Mouse (Mus musculus): Measurements from ENCODE around the gene Med9.
"Not testable (repeated sequence)": the region's sequence is repeated elsewhere in the genome, so short reads cannot be mapped to it uniquely, and the experiment has no call there.

Gene Med9

DNA sequence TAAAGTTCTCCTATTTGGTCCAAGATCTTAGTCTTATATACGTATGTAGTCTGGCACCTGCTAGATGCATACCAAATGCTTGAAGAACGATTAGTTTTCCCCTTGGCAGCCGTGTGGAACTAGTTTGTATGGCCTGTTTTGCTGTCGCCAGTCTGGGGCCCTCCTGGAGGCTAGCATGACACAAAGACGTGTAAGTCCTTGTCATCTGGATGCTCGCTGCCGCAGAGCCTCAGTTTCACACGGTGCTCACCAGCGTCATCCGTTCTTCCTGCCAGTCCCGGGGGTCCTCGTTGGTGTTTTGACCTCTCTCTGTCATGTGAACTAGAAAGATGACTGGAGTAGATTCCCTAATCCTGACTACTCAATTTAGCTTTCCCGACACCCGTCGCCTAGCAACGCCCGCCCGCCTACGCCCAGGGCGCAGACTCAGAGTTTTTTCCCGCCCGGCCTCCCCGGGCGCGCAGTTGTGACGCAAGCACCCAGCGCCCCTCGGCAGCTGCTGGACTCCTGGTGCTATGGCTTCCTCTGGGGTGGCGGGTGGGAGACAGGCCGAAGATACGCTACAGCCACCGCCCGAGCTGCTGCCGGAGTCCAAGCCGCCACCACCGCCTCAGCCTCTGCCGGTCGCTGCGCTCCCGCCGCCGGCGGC lies at the start of gene Med9:
Gene Med9 (plus strand): TSS at position 455 of the 649 bp plus-strand sequence.
- peak; percentile 93 to 95 for DNase-seq

DNA sequence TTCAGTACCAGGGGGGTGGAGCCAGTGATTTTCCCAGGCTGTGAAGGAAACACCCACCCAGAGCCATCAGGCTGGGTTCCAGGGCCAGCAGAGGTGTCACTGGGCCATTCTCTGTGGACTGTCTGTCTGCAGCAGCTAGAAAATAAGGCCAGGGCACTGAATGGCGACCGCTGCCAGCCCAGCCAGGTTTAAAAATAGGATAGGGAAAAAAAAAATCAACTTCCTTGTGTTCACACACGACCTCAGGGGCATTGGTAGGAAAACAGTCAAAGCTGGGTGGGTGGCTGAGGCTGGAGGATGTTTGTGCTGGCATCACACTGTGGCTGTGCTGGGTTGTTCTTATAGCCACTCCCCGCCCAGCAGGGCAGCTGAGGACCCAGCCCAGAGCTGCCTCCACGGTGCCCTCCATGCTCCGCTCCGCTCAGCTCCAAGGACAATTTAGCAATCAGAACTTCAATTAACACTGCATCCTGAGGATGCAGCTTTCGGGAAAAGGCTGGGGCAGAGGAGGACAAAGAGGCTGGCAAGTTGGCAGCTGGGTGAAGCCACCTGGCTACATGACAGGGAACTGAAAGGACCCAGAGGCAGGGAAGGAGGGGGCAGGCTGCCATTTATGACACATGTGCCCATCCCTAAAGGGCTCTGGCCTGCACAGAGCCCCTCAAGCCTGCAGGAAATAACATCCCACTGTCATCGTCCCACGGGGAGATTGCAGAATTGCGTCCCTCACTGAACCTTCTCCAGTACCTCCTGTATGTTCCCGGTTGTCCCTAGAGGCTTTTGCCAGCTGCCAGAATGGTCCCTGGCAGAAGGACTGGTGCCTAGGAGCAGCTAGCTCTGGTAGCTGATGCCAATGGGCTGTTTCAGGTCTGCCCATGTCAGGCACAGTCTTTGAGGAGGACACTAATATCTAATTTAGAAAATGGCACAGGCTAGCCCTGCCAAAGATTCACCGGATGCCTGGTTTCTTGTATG lies 48.0 kb upstream of the Med9 start:
- DNase-seq: peak; percentile 46 to 71

DNA sequence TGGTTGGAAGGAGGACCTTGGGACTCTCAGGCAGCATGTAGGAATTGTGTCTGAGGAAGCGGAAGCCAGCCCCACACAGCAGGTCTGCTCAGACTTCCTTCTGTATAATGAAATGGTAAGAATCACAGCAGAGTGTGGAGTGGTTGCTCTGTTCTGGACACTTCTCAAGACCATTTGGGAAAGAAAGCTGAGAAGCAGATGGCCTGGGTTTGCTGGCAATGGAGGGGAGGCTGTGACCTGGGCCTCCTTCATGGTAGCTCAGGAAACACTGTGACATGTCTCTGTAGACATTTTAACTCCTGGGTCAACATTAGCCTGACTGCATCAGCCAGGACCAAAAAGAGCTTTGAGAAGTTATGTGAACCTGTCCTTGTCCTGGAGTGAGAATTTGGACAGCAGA lies 47.0 kb upstream of the Med9 start:
- DNase-seq: peak; percentile 31 to 55

DNA sequence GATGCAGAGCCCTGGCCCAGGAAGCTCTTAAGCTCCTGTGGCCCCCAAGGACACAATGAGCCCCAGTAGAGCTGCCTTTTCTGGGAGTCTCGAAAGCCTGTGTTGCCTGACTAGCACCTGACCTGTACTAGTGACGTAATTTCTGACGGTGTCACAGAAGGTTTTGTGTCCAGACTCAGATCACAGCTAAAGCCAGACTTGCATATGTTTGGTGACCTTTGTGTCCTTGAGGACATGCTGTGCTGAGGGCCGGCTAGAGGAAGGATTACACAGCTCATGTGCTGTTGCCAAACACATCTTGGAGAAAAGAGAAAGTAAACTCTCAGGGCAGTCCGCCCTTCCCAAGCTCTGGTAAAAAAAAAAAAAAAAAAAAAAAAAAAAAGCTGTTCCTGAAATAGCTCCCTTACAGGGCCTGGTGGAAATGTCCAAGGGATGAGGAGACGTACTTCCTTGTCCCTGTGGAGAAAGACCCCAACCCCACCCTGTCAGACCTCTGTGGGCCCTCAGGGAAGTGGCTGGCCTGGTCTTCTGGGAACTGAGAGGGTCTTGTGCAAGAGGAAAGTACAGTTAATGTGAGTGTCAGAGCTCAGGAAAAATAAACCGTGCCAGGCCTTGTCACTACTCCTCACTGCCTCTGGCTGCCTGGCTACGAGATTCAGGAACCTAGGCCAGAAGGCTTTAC lies 45.8 kb upstream of the Med9 start:
- DNase-seq: no peak

DNA sequence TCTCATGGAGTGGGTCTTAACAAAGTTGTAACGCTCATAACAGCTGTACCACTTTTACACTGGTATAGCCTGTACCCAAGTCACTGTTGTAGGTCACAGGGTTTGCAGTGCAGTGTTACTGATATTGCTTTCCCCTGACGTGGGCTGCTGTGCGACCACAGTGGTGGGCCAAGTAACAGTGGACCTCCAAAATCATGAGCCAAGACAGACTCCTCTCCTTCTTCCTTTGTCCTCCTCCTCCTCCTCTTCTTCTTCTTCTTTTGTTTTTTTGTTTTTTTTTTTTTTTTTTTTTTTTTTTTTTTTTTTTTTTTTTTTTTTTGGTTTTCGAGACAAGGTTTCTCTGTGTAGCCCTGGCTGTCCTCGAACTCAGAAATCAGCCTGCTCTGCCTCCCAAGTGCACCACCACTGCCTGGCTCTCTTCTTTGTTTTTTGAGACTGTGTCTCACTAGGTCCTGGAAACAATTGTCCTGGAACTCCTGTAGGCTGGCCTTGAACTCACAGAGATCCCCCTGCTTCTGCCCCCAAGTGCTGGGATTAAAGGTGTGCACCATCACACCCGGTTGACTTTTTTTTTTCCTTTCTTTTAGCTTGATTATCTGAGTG lies 41.4 kb upstream of the Med9 start:
- DNase-seq: no peak

DNA sequence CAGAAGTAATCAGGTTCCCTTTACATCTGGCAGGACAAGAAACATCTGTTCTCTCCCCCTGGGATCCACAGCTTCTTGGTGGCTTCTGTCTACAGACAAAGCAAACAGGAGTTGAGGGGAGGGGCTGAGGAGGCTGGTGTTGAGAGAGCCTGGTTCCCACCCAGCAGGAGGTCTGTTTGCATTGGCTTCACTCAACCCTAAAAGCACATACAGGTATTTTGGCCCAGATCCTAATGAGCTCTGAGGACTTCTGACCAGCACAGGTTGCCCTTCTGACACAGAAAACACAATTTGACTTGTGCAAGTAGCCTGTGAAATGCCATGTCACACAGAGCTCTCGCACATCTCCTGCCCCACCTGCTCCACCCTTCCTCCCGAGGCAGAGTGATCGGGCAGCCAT lies 39.6 kb upstream of the Med9 start:
- DNase-seq: no peak

DNA sequence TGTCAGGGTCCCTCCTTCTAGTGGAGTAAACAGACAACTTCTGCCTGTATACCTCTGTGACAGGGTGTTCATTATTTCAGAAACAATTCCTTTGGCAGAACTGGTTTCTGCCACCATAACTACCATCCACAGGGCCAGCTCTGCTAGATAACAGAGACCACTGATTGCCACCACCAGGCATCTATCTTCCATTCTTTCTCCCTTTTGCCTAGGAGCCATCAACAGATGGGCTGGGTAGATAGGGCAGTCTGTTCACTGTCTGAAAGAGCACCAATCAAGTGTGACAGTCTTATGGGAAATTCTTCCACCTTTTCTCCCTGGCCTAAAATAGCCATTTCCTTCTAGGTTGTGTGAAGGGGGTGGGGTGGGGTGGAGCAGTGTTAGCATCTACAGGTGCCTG lies 37.4 kb upstream of the Med9 start:
- no peak for DNase-seq

DNA sequence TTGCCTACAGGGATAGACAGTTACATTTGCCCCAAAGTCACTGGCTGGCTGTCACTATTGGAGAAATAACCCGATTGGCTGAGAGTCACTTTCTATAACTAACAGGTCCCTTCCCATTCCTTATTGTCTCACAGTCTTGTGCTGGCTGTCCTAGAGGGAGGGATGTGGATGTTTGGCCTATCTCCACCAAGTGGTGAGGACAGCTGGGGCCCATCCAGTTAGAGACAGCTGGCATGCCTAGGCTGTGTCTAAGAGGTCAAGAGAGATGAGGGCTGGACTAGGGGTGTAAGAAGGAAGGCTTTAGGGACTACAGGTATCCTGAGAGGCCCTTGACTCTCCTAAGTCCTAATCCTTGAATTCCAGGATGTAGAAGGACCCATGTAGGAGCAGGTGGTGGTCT lies 36.5 kb upstream of the Med9 start:
- DNase-seq: no peak

DNA sequence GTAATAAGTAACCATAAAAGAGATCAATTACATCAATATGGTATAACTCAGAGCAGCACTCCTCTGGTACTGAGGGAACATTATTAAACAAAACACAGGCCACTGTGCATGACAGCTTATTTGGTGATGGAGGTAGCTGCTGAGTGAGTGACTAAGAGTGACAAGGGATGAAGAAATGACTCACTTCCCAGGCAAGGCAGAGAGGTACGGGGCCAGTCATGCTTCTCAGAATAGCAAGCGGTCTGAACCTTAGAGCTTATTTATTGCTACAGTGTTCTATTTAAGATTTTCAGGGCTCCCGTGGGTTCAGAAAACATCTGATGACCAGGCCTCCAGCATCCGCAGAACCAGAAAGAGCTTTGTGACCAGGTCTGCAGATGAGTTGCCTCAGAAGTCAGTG lies 34.3 kb upstream of the Med9 start:
- DNase-seq: no peak

DNA sequence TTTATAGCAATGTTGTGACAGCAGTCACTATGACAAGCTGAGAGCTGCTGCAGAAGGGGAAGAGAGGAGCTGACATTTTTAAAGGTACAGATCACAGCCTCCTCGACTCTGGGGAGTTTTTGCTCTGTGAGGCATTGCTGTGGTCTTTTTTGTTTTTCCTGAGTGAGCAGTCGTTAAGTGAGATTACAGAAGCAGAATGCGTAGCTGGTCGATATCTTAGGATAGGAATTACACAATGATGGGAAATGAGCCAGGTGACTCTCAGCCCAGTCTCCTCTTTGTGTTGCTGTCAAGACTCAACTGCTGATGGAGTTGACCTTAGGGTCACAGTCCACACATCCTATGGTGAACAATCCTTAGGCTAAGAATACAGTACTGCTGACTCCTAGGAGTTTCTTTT lies 30.0 kb upstream of the Med9 start:
- DNase-seq: no peak

DNA sequence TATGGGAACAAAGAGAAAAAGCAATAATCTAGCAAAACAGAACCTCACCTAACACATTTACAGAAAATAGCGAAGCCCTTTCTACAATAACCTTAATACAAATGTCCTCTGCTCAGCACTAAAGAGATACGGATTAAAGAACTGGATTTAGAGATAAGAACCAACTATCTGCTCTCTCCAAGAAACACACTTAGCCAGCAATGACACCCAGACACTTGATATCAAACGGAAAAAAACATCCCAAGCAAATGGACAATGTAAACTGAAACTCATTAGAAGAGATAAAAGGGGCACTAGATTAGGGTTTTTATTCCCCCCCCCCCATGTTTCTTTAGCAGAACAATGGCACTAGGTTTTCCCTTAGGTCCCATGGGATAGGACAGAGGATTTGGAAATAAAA lies 28.6 kb upstream of the Med9 start:
- no peak for DNase-seq

DNA sequence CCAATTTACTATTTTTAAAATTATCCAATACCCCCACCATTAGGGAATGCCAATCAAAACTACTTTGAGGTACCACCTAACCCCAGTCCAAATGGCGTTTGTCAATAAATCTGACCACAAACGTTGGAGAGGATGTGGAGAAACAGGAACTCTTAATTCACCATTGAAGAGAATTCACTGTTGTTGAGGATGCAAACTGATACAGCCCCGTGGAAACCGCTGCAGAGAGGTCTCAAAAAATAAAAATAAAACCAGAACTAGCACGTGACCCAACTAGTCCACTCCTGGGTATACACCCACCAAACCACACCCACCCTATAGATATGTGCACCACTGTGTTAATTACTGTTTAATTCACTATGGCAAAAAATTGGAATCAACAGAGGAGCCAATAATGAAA lies 27.7 kb upstream of the Med9 start:
- DNase-seq: no peak

DNA sequence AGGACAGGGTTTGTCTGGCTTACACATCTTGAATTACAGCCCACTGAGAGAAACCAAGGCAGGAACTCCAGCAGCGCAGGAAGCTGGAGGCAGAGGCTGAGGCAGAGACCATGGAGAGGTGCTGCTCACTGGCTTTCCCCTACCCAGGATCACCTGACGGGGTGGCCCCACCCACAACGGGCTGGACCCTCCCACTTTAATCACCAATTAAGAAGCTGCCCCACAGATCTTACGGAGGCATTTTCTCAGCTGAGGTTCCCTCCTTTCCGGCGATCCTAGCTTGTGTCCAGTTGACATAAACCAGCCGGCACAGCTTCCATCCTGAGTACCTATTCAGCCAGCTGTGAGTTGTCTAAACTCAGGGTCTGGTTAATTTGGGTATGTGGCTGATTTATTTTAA lies 26.7 kb upstream of the Med9 start:
- no peak for DNase-seq

DNA sequence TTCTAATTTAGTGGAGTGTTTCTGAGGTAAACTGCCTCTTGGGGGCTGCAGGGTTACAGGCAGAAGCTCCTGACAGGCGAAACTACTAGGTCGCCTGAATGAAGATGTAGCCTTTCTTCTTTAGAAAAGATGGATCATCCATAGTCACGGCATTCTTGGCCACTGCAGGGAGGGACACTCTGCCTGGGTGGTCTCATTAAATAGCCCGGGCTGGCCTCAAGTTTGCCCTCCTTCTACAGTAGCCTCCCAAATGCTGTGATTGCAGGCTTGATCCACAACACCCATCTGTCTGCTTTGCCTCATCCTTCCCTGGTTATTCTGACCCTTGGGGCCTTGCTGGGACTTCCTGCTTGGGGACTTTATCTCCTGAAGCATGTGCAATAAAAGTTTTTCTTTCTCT lies 18.0 kb upstream of the Med9 start:
- no peak for DNase-seq

DNA sequence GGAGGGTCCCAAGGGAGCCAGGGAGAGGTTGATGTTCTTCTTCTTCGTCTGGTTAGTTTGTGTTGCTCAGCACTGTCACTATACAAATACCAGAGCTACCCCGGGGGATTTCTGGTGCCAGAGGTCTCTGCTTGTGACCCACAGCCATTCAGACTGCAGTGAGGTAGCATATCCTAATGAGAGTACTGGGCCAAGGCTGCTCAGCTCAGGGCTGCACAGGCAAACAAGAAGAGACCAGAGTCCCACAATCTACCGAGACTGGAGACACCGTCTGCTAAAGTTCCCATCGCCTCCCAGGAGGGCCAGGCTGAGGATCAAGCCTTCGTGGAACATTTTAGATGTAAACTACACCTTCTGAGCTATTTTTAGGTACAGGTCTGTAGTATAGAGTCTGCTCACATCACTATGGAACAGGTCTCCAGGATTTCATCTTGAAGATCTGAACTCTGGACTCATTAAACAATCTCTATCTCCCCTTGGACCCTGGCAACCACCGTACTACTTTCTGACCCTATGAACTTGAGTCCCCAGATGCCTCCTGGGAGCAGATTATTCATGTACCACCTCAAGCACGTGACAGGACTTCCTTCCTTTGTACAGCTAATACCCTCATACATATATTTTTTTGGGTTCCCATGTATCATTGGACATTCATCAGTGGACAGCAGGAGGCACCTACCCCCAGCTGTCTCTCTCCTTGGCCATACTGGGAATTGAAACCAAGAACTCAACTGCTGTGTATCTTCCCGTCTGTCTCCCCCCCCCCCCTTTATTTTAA lies 15.3 kb upstream of the Med9 start:
- no peak for DNase-seq

DNA sequence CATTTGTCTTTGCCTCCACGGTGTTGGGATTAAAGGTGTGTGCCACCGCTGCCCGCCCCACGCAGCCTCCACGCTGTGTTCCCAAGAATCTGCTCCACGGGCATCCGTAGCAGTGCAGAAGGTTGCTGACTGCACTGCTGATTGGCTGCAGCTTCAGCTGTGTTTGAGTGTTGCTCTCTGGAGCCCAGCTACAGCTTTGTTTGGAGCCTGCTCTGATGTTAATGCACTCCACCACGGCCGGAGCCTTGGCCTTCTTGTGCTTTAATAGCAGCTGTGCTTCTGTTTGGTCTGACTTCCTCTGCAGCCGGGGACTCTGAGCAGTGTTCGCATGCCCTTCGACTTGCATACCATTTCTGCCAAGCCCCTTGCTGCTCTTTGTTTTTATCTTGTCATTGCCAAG lies 14.1 kb upstream of the Med9 start:
- DNase-seq: no peak

DNA sequence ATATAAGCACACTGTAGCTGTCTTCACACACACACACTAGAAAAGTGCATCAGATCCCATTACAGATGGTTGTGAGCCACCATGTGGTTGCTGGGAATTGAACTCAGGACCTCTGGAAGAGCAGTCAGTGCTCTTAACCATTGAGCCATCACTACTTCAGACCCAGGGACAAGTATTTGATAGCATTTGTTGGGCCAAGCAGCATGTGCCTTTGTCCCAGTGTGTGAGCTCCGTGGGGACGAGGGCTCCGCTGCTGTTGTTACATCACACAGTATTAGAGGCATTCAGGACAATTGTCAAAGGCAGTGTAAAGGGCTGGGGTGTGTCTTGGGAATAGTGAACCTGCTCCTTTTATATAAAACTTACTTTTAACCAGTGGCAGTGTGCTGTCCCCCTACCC lies 11.0 kb upstream of the Med9 start:
- DNase-seq: no peak

DNA sequence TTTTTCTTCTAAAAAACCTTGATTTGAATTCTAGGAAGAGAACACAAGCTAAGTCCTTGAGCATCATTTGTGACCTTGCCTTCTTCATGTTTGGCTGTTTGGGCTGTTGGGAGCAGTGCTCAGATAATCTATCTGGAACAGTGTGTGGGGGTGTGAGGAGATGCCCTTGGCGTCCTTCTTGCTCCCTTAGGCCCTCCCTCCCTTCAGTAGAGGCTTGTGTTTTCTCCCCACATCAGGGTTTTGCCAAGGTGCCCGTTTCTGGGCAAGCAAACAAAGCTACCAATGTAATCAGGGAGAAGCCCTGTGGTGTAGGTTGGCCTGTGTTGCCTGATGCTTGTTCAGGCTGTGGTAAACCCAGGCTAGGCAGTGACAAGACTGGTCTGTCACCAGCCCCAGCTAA lies 10.4 kb upstream of the Med9 start:
- DNase-seq: no peak

DNA sequence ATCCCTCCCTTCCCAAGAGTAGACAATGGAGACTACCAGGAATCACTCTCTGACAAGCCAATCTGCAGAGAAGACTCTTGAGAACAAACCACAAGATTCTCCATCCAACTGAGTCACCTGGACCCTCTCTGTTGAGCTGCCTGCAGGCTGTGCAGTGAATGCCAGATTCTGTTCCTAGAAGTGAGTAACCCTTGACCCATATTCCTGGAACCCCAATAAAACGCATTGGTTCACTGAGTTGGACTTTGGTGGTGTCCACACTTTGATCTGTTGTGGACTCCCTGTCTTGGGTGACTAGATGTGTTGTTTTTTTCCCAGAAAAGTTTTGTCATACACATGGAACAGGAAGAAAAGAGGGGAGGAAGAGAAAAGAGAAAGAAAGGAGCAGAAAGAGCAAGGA lies 8.2 kb upstream of the Med9 start:
- DNase-seq: no peak

DNA sequence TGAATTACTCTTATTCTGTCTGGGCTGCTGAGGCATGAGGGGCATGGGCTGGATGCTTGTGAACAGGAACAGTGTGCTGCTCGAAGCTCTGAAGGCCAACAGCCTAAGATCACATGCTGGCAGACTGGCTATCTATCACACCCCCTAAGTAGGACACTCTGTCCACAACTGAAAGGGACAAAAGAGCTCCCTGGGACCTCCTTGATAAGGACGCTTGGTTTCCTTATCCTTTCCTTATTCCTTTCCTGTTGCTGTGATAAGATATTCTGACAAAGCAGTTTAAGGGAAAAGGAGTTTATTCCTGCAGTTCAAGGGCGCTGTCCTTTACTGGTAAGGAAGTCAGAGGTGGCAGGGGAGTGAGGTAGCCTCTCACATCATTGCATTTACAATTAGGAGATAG lies 7.4 kb upstream of the Med9 start:
- no peak for DNase-seq

DNA sequence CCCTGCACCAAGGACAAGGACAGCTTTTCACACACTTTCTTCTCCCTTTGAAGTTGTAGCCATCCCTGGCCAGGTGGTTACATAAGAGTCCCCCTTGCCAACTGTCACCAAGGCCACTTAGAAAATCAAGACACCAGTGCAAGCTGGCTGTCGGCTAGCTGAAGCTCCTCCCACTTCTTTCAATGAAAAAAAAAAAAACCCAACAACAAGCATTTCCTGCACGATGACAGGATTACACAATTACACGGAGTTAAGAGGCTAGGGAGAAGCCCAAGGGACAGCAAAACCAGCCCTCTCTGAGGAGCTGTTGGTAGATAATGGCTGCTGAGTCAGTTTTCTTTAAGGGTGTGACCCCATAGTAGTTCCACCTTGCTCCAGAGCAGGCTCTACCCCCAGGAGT lies 6.6 kb upstream of the Med9 start:
- no peak for DNase-seq

DNA sequence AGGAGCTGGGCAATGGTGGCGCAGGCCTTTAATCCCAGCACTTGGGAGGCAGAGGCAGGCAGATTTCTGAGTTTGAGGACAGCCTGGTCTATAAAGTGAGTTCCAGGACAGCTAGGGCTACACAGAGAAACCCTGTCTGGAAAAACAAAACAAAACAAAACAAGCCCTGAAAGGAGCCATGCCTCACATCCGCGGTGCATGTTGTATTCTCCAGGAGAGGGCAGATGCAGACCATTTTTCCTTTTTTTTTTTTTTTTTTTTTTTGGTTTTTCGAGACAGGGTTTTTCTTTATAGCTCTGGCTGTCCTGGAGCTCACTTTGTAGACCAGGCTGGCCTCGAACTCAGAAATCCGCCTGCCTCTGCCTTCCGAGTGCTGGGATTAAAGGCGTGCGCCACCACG lies 3.2 kb upstream of the Med9 start:
- not testable (repeated sequence) for DNase-seq

DNA sequence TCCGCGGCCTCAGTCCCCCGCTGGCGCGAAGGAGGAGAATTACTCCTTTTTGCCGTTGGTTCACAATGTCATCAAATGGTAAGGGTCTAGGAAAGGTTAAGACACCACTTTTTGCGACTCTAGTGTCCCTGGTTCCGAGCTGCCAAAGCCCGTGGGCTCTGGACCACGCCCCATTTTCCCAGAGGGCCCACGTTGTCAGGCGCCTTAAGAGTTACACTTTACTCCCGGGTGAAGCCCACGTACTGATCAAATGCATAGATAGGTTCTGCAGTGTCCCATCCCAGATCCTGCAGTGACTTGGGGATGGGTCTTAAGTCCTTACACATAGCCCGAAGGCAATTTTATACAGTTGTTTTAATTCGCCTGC lies 378 bp downstream of the Med9 start:
- DNase-seq: no peak
